Mouse (Mus musculus): ENCODE data around the gene Cgnl1. TPM values are rescaled to one million over a fixed set of nuclear protein-coding genes. Genes with fewer than 3 reads are reported as not detected.
"Not testable (repeated sequence)": the region's sequence is repeated elsewhere in the genome, so short reads cannot be mapped to it uniquely, and the experiment has no call there.

Gene Cgnl1
- polyA plus RNA-seq, 1 experiment from 2014 or later = 5.9 TPM

- H3K36me3 ChIP-seq (ENCODE audit: control insufficient read depth, insufficient read depth, low read length) = no peaks in the 10 kb centered on the region
- WGBS = 79% methylated on average over 6 of the region's 6 CpGs
Observed at GRCm38 (mm10) chr9:71625961-71626360, 145.4 kb downstream of the Cgnl1 start.

GRCm38 (mm10) chr9:71624793-71625495 lies 146.5 kb downstream of the Cgnl1 start:
- no peaks in the 10 kb centered on the region for H3K36me3 ChIP-seq (ENCODE audit: control insufficient read depth, insufficient read depth, low read length)
- ATAC-seq (replicated peaks; ENCODE audit: low FRiP score) (no peak), DNase-seq (ENCODE audit: low spot score) (peak; percentile 52)
- no peak overlapping the region for H3K9ac ChIP-seq (ENCODE audit: low read depth, low read length)
- H3K4me1 ChIP-seq (replicated peaks; ENCODE audit: control insufficient read depth, insufficient read depth, low read length) = no peaks in the 10 kb centered on the region
- no peak overlapping the region for H3K4me2 ChIP-seq
- 42% methylated on average over 10 of the region's 10 CpGs for WGBS
- no peaks in the 10 kb centered on the region for H3K27me3 ChIP-seq (replicated peaks; ENCODE audit: control insufficient read depth, insufficient read depth, low read length)
- H3K9me3 ChIP-seq (ENCODE audit: control insufficient read depth, low read length) = no peaks in the 10 kb centered on the region
- no peak overlapping the region for H3K27ac ChIP-seq (ENCODE audit: low read depth, low read length)
- no peak overlapping the region for H3K4me3 ChIP-seq (ENCODE audit: low read depth, low read length)

More at GRCm38 (mm10) chr9:71625961-71626360, 145.4 kb downstream of the Cgnl1 start:
- DNase-seq (ENCODE audit: low spot score) (no peak), ATAC-seq (replicated peaks; ENCODE audit: low FRiP score) (no peak)
- Histone ChIP-seq H3K9ac (ENCODE audit: low read depth, low read length) (no peak overlapping the region), H3K4me2 (no peak overlapping the region), H3K4me3 (ENCODE audit: low read depth, low read length) (no peak overlapping the region), H3K27me3 (replicated peaks; ENCODE audit: control insufficient read depth, insufficient read depth, low read length) (no peaks in the 10 kb centered on the region), H3K27ac (ENCODE audit: low read depth, low read length) (no peak overlapping the region), H3K9me3 (ENCODE audit: control insufficient read depth, low read length) (no peaks in the 10 kb centered on the region), H3K4me1 (replicated peaks; ENCODE audit: control insufficient read depth, insufficient read depth, low read length) (no peaks in the 10 kb centered on the region)

GRCm38 (mm10) chr9:71623871-71624569 lies 147.4 kb downstream of the Cgnl1 start:
- no peak overlapping the region for H3K4me2 ChIP-seq
- ATAC-seq (replicated peaks; ENCODE audit: low FRiP score) = no peak
- H3K27me3 ChIP-seq (replicated peaks; ENCODE audit: control insufficient read depth, insufficient read depth, low read length) = no peaks in the 10 kb centered on the region
- no peak for DNase-seq (ENCODE audit: low spot score)
- 29% methylated on average over 4 of the region's 4 CpGs for WGBS
- H3K9ac ChIP-seq (ENCODE audit: low read depth, low read length) = no peak overlapping the region
- H3K4me3 ChIP-seq (ENCODE audit: low read depth, low read length) = no peak overlapping the region
- H3K36me3 ChIP-seq (ENCODE audit: control insufficient read depth, insufficient read depth, low read length) = no peaks in the 10 kb centered on the region
- no peak overlapping the region for H3K27ac ChIP-seq (ENCODE audit: low read depth, low read length)
- no peaks in the 10 kb centered on the region for H3K9me3 ChIP-seq (ENCODE audit: control insufficient read depth, low read length)
- no peaks in the 10 kb centered on the region for H3K4me1 ChIP-seq (replicated peaks; ENCODE audit: control insufficient read depth, insufficient read depth, low read length)

GRCm38 (mm10) chr9:71622593-71622992 lies 148.8 kb downstream of the Cgnl1 start:
- Histone ChIP-seq H3K27ac (ENCODE audit: low read depth, low read length) (no peak overlapping the region), H3K4me3 (ENCODE audit: low read depth, low read length) (no peak overlapping the region), H3K4me1 (replicated peaks; ENCODE audit: control insufficient read depth, insufficient read depth, low read length) (no peaks in the 10 kb centered on the region), H3K4me2 (no peak overlapping the region), H3K27me3 (replicated peaks; ENCODE audit: control insufficient read depth, insufficient read depth, low read length) (no peaks in the 10 kb centered on the region), H3K9ac (ENCODE audit: low read depth, low read length) (no peak overlapping the region), H3K36me3 (ENCODE audit: control insufficient read depth, insufficient read depth, low read length) (no peaks in the 10 kb centered on the region), H3K9me3 (ENCODE audit: control insufficient read depth, low read length) (no peaks in the 10 kb centered on the region)
- WGBS = 70% methylated on average over 3 of the region's 3 CpGs
- DNase-seq (ENCODE audit: low spot score) = no peak
- no peak for ATAC-seq (replicated peaks; ENCODE audit: low FRiP score)

GRCm38 (mm10) chr9:71621968-71622367 lies 149.4 kb downstream of the Cgnl1 start:
- Histone ChIP-seq H3K9me3 (ENCODE audit: control insufficient read depth, low read length) (no peaks in the 10 kb centered on the region), H3K4me3 (ENCODE audit: low read depth, low read length) (no peak overlapping the region), H3K9ac (ENCODE audit: low read depth, low read length) (no peak overlapping the region), H3K4me2 (no peak overlapping the region), H3K27ac (ENCODE audit: low read depth, low read length) (no peak overlapping the region), H3K4me1 (replicated peaks; ENCODE audit: control insufficient read depth, insufficient read depth, low read length) (no peaks in the 10 kb centered on the region), H3K27me3 (replicated peaks; ENCODE audit: control insufficient read depth, insufficient read depth, low read length) (no peaks in the 10 kb centered on the region), H3K36me3 (ENCODE audit: control insufficient read depth, insufficient read depth, low read length) (no peaks in the 10 kb centered on the region)
- DNase-seq (ENCODE audit: low spot score) = no peak
- 73% methylated on average over 4 of the region's 4 CpGs for WGBS
- ATAC-seq (replicated peaks; ENCODE audit: low FRiP score) = no peak

GRCm38 (mm10) chr9:71620116-71620515 lies 151.3 kb downstream of the Cgnl1 start:
- 83% methylated on average over 5 of the region's 5 CpGs for WGBS
- not testable (repeated sequence) for H3K9ac ChIP-seq (ENCODE audit: low read depth, low read length); H3K27me3 ChIP-seq (replicated peaks; ENCODE audit: control insufficient read depth, insufficient read depth, low read length); ATAC-seq (replicated peaks; ENCODE audit: low FRiP score); H3K4me1 ChIP-seq (replicated peaks; ENCODE audit: control insufficient read depth, insufficient read depth, low read length); H3K36me3 ChIP-seq (ENCODE audit: control insufficient read depth, insufficient read depth, low read length); H3K27ac ChIP-seq (ENCODE audit: low read depth, low read length); H3K4me2 ChIP-seq; DNase-seq (ENCODE audit: low spot score); H3K4me3 ChIP-seq (ENCODE audit: low read depth, low read length); H3K9me3 ChIP-seq (ENCODE audit: control insufficient read depth, low read length)

- H3K4me3 ChIP-seq (ENCODE audit: low read depth, low read length) = no peak overlapping the region
- H3K27ac ChIP-seq (ENCODE audit: low read depth, low read length) = no peak overlapping the region
- no peak for ATAC-seq (replicated peaks; ENCODE audit: low FRiP score)
- 30% methylated on average over 8 of the region's 8 CpGs for WGBS
- H3K27me3 ChIP-seq (replicated peaks; ENCODE audit: control insufficient read depth, insufficient read depth, low read length) = no peaks in the 10 kb centered on the region
- H3K9ac ChIP-seq (ENCODE audit: low read depth, low read length) = no peak overlapping the region
- H3K4me2 ChIP-seq = no peak overlapping the region
- no peaks in the 10 kb centered on the region for H3K9me3 ChIP-seq (ENCODE audit: control insufficient read depth, low read length)
- no peaks in the 10 kb centered on the region for H3K4me1 ChIP-seq (replicated peaks; ENCODE audit: control insufficient read depth, insufficient read depth, low read length)
- DNase-seq (ENCODE audit: low spot score) = no peak
- H3K36me3 ChIP-seq (ENCODE audit: control insufficient read depth, insufficient read depth, low read length) = no peaks in the 10 kb centered on the region
Observed at GRCm38 (mm10) chr9:71617363-71617762, 154.0 kb downstream of the Cgnl1 start.

- WGBS = 19% methylated on average over 3 of the region's 3 CpGs
- no peaks in the 10 kb centered on the region for H3K9me3 ChIP-seq (ENCODE audit: control insufficient read depth, low read length)
- H3K27ac ChIP-seq (ENCODE audit: low read depth, low read length) = no peak overlapping the region
- no peak for ATAC-seq (replicated peaks; ENCODE audit: low FRiP score)
- H3K36me3 ChIP-seq (ENCODE audit: control insufficient read depth, insufficient read depth, low read length) = no peaks in the 10 kb centered on the region
- no peak overlapping the region for H3K4me2 ChIP-seq
- no peak overlapping the region for H3K9ac ChIP-seq (ENCODE audit: low read depth, low read length)
- H3K4me3 ChIP-seq (ENCODE audit: low read depth, low read length) = no peak overlapping the region
- H3K4me1 ChIP-seq (replicated peaks; ENCODE audit: control insufficient read depth, insufficient read depth, low read length) = no peaks in the 10 kb centered on the region
- DNase-seq (ENCODE audit: low spot score) = peak; percentile 69
- no peaks in the 10 kb centered on the region for H3K27me3 ChIP-seq (replicated peaks; ENCODE audit: control insufficient read depth, insufficient read depth, low read length)
Observed at GRCm38 (mm10) chr9:71616185-71616584, 155.2 kb downstream of the Cgnl1 start.

- Histone ChIP-seq H3K9me3 (ENCODE audit: control insufficient read depth, low read length) (no peaks in the 10 kb centered on the region), H3K4me1 (replicated peaks; ENCODE audit: control insufficient read depth, insufficient read depth, low read length) (no peaks in the 10 kb centered on the region), H3K27me3 (replicated peaks; ENCODE audit: control insufficient read depth, insufficient read depth, low read length) (no peaks in the 10 kb centered on the region), H3K27ac (ENCODE audit: low read depth, low read length) (no peak overlapping the region), H3K9ac (ENCODE audit: low read depth, low read length) (no peak overlapping the region), H3K4me2 (no peak overlapping the region), H3K4me3 (ENCODE audit: low read depth, low read length) (no peak overlapping the region), H3K36me3 (ENCODE audit: control insufficient read depth, insufficient read depth, low read length) (no peaks in the 10 kb centered on the region)
- ATAC-seq (replicated peaks; ENCODE audit: low FRiP score) (no peak), DNase-seq (ENCODE audit: low spot score) (no peak)
- WGBS = 19% methylated on average over 2 of the region's 2 CpGs
Observed at GRCm38 (mm10) chr9:71614643-71615042, 156.8 kb downstream of the Cgnl1 start.
